Mouse (Mus musculus): Measurements from ENCODE around the gene Rxfp4. TPM values are rescaled to one million over a fixed set of nuclear protein-coding genes. Genes with fewer than 3 reads are reported as not detected.

The Rxfp4 gene
- polyA plus RNA-seq, 1 experiment from 2014 or later: not detected

- H3K9me3 ChIP-seq (ENCODE audit: control insufficient read depth, low read length): no peaks in the 10 kb centered on the region
- no peak overlapping the region for H3K9ac ChIP-seq (ENCODE audit: low read depth, low read length)
- H3K4me1 ChIP-seq (ENCODE audit: control insufficient read depth, insufficient read depth, low read length): peaks cover 17% of the 10 kb centered on the region; the same call in 1 of the 2 replicates
- no peaks in the 10 kb centered on the region for H3K36me3 ChIP-seq (ENCODE audit: control insufficient read depth, insufficient read depth, low read length)
- no peak overlapping the region for H3K4me2 ChIP-seq (ENCODE audit: low read depth, low read length)
- no peaks in the 10 kb centered on the region for H3K27me3 ChIP-seq (replicated peaks; ENCODE audit: control insufficient read depth, insufficient read depth, low read length)
- no peak overlapping the region for H3K27ac ChIP-seq (ENCODE audit: low read length)
- 80% methylated on average over 4 of the region's 4 CpGs for WGBS
- ATAC-seq: no peak
- no peak overlapping the region for H3K4me3 ChIP-seq (ENCODE audit: low read length)
Observed at GRCm38 (mm10) chr3:88654621-88655020, 1.7 kb upstream of the Rxfp4 start.

GRCm38 (mm10) chr3:88653516-88654370 lies 801 bp upstream of the Rxfp4 start:
- Histone ChIP-seq H3K27ac (ENCODE audit: low read length) (no peak overlapping the region), H3K27me3 (replicated peaks; ENCODE audit: control insufficient read depth, insufficient read depth, low read length) (no peaks in the 10 kb centered on the region), H3K9me3 (ENCODE audit: control insufficient read depth, low read length) (no peaks in the 10 kb centered on the region), H3K9ac (ENCODE audit: low read depth, low read length) (no peak overlapping the region), H3K4me2 (ENCODE audit: low read depth, low read length) (no peak overlapping the region), H3K4me1 (ENCODE audit: control insufficient read depth, insufficient read depth, low read length) (peaks cover 17% of the 10 kb centered on the region; the same call in 1 of the 2 replicates), H3K36me3 (ENCODE audit: control insufficient read depth, insufficient read depth, low read length) (no peaks in the 10 kb centered on the region), H3K4me3 (ENCODE audit: low read length) (no peak overlapping the region)
- ATAC-seq: no peak
- 74% methylated on average over 6 of the region's 6 CpGs for WGBS

- H3K9me3 ChIP-seq (ENCODE audit: control insufficient read depth, low read length): no peaks in the 10 kb centered on the region
- WGBS: 72% methylated on average over 18 of the region's 18 CpGs
- H3K27ac ChIP-seq (ENCODE audit: low read length): no peak overlapping the region
- H3K36me3 ChIP-seq (ENCODE audit: control insufficient read depth, insufficient read depth, low read length): peaks cover 1% of the 10 kb centered on the region; the same call in 1 of the 2 replicates
- no peak overlapping the region for H3K4me3 ChIP-seq (ENCODE audit: low read length)
- no peak overlapping the region for H3K4me2 ChIP-seq (ENCODE audit: low read depth, low read length)
- peaks cover 17% of the 10 kb centered on the region; the same call in 1 of the 2 replicates for H3K4me1 ChIP-seq (ENCODE audit: control insufficient read depth, insufficient read depth, low read length)
- no peaks in the 10 kb centered on the region for H3K27me3 ChIP-seq (replicated peaks; ENCODE audit: control insufficient read depth, insufficient read depth, low read length)
- no peak overlapping the region for H3K9ac ChIP-seq (ENCODE audit: low read depth, low read length)
- ATAC-seq: peak; percentile 55; the same call in 1 of the 2 replicates
Observed at GRCm38 (mm10) chr3:88651669-88652618, 998 bp downstream of the Rxfp4 start.

- H3K27ac ChIP-seq (ENCODE audit: low read length): no peak overlapping the region
- no peak for ATAC-seq
- H3K27me3 ChIP-seq (replicated peaks; ENCODE audit: control insufficient read depth, insufficient read depth, low read length): no peaks in the 10 kb centered on the region
- H3K9ac ChIP-seq (ENCODE audit: low read depth, low read length): no peak overlapping the region
- peaks cover 7% of the 10 kb centered on the region; the same call in 1 of the 2 replicates for H3K36me3 ChIP-seq (ENCODE audit: control insufficient read depth, insufficient read depth, low read length)
- WGBS: 70% methylated on average over 13 of the region's 13 CpGs
- H3K9me3 ChIP-seq (ENCODE audit: control insufficient read depth, low read length): no peaks in the 10 kb centered on the region
- H3K4me3 ChIP-seq (ENCODE audit: low read length): no peak overlapping the region
- no peak overlapping the region for H3K4me2 ChIP-seq (ENCODE audit: low read depth, low read length)
- peaks cover 17% of the 10 kb centered on the region; the same call in 1 of the 2 replicates for H3K4me1 ChIP-seq (ENCODE audit: control insufficient read depth, insufficient read depth, low read length)
Observed at GRCm38 (mm10) chr3:88650713-88651504, 2.0 kb downstream of the Rxfp4 start.

GRCm38 (mm10) chr3:88649967-88650366 lies 3.0 kb downstream of the Rxfp4 start:
- Histone ChIP-seq H3K4me3 (ENCODE audit: low read length) (no peak overlapping the region), H3K27me3 (replicated peaks; ENCODE audit: control insufficient read depth, insufficient read depth, low read length) (no peaks in the 10 kb centered on the region), H3K27ac (ENCODE audit: low read length) (no peak overlapping the region), H3K4me1 (ENCODE audit: control insufficient read depth, insufficient read depth, low read length) (peaks cover 17% of the 10 kb centered on the region; the same call in 1 of the 2 replicates), H3K9ac (ENCODE audit: low read depth, low read length) (no peak overlapping the region), H3K9me3 (ENCODE audit: control insufficient read depth, low read length) (no peaks in the 10 kb centered on the region), H3K36me3 (ENCODE audit: control insufficient read depth, insufficient read depth, low read length) (peaks cover 11% of the 10 kb centered on the region), H3K4me2 (ENCODE audit: low read depth, low read length) (no peak overlapping the region)
- WGBS: 95% methylated on average over 13 of the region's 13 CpGs
- ATAC-seq: no peak

- H3K4me2 ChIP-seq (ENCODE audit: low read depth, low read length): no peak overlapping the region
- 80% methylated on average over 10 of the region's 10 CpGs for WGBS
- peaks cover 12% of the 10 kb centered on the region for H3K36me3 ChIP-seq (ENCODE audit: control insufficient read depth, insufficient read depth, low read length)
- H3K4me3 ChIP-seq (ENCODE audit: low read length): no peak overlapping the region
- no peaks in the 10 kb centered on the region for H3K9me3 ChIP-seq (ENCODE audit: control insufficient read depth, low read length)
- H3K27me3 ChIP-seq (replicated peaks; ENCODE audit: control insufficient read depth, insufficient read depth, low read length): no peaks in the 10 kb centered on the region
- no peak for ATAC-seq
- H3K27ac ChIP-seq (ENCODE audit: low read length): no peak overlapping the region
- H3K4me1 ChIP-seq (ENCODE audit: control insufficient read depth, insufficient read depth, low read length): peaks cover 17% of the 10 kb centered on the region; the same call in 1 of the 2 replicates
- H3K9ac ChIP-seq (ENCODE audit: low read depth, low read length): no peak overlapping the region
Observed at GRCm38 (mm10) chr3:88649186-88649585, 3.8 kb downstream of the Rxfp4 start.

GRCm38 (mm10) chr3:88648452-88649168 lies 4.3 kb downstream of the Rxfp4 start:
- ATAC-seq: no peak
- Histone ChIP-seq H3K27me3 (replicated peaks; ENCODE audit: control insufficient read depth, insufficient read depth, low read length) (no peaks in the 10 kb centered on the region), H3K9me3 (ENCODE audit: control insufficient read depth, low read length) (no peaks in the 10 kb centered on the region), H3K9ac (ENCODE audit: low read depth, low read length) (no peak overlapping the region), H3K4me2 (ENCODE audit: low read depth, low read length) (no peak overlapping the region), H3K4me1 (ENCODE audit: control insufficient read depth, insufficient read depth, low read length) (peaks cover 16% of the 10 kb centered on the region; the same call in 1 of the 2 replicates), H3K4me3 (ENCODE audit: low read length) (no peak overlapping the region), H3K27ac (ENCODE audit: low read length) (no peak overlapping the region), H3K36me3 (ENCODE audit: control insufficient read depth, insufficient read depth, low read length) (peaks cover 16% of the 10 kb centered on the region)
- WGBS: 78% methylated on average over 12 of the region's 12 CpGs

GRCm38 (mm10) chr3:88647779-88648413 lies 5.0 kb downstream of the Rxfp4 start:
- Histone ChIP-seq H3K36me3 (ENCODE audit: control insufficient read depth, insufficient read depth, low read length) (peaks cover 19% of the 10 kb centered on the region), H3K27me3 (replicated peaks; ENCODE audit: control insufficient read depth, insufficient read depth, low read length) (no peaks in the 10 kb centered on the region), H3K4me3 (ENCODE audit: low read length) (no peak overlapping the region), H3K27ac (ENCODE audit: low read length) (no peak overlapping the region), H3K9ac (ENCODE audit: low read depth, low read length) (no peak overlapping the region), H3K4me1 (ENCODE audit: control insufficient read depth, insufficient read depth, low read length) (peaks cover 10% of the 10 kb centered on the region; the same call in 1 of the 2 replicates), H3K9me3 (ENCODE audit: control insufficient read depth, low read length) (no peaks in the 10 kb centered on the region), H3K4me2 (ENCODE audit: low read depth, low read length) (no peak overlapping the region)
- ATAC-seq: no peak
- 85% methylated on average over 14 of the region's 14 CpGs for WGBS
